Mouse (Mus musculus): Measurements from ENCODE around the gene Il27ra.

GRCm38 (mm10) chr8:84070667-84071066 lies 28.3 kb upstream of the Il27ra start:
- no peak for TF ChIP-seq CTCF (IDR thresholded peaks at IDR 0.05; ENCODE audit: control insufficient read depth, insufficient read depth, insufficient replicate concordance, low read depth, low read length)
- TF ChIP-seq POLR2A (IDR thresholded peaks at IDR 0.05; ENCODE audit: control insufficient read depth, low read depth, low read length): no peak
